Mouse (Mus musculus) small intestine, adult 2 months (tissue): Measurements from ENCODE around the gene Tial1. TPM values are rescaled to one million over a fixed set of nuclear protein-coding genes. Genes with fewer than 3 reads are reported as not detected.

Source experiments
- H3K27ac ChIP-seq: fragments of 200-500 bp; 2 replicates; pipeline ENCODE4 v1.5.1; 2012; ENCODE audit warnings: low read depth, low read length, control low read depth, inconsistent platforms; ENCODE audit not compliant: insufficient read depth
- H3K27me3 ChIP-seq: fragments of 200-500 bp; 2 replicates; pipeline ENCODE4 v1.6.1; 2012; ENCODE audit warnings: mild to moderate bottlenecking, moderate library complexity, low read length, inconsistent platforms; ENCODE audit not compliant: control insufficient read depth, insufficient read depth
- H3K36me3 ChIP-seq: fragments of 200-500 bp; 2 replicates; pipeline ENCODE4 v1.6.1; 2012; ENCODE audit warnings: mild to moderate bottlenecking, low read length, control low read depth, inconsistent platforms; ENCODE audit not compliant: control insufficient read depth, insufficient read depth
- H3K4me1 ChIP-seq: fragments of 200-500 bp; 2 replicates; pipeline ENCODE4 v1.6.1; 2012; ENCODE audit warnings: low read length, inconsistent platforms, mixed read lengths; ENCODE audit not compliant: control insufficient read depth, insufficient read depth, insufficient read length
- H3K4me3 ChIP-seq: fragments of 200-500 bp; 2 replicates; pipeline ENCODE4 v1.5.1; 2012; ENCODE audit warnings: low read depth, mild to moderate bottlenecking, control low read depth, inconsistent platforms, low read length, moderate library complexity
- CTCF ChIP-seq: fragments of 200-500 bp; IDR thresholded peaks from 2 replicates; pipeline ENCODE4 v1.5.1; 2012; ENCODE audit warnings: low read depth, mild to moderate bottlenecking, control low read depth, inconsistent platforms, low read length, moderate library complexity, mixed read lengths; ENCODE audit not compliant: insufficient replicate concordance, insufficient read length; ENCODE audit errors: extremely low read depth
- POLR2A ChIP-seq: fragments of 200-500 bp; IDR thresholded peaks from 2 replicates; pipeline ENCODE4 v1.6.1; 2012; ENCODE audit warnings: low read depth, mild to moderate bottlenecking, control low read depth, inconsistent platforms, low read length, moderate library complexity
- WGBS: fragments of 180-500 bp; shearing (Covaris S2); methylation state at CpG from one replicate; pipeline ENCODE4 v1.1.7; 2018; 5-methylcytosine and 5-hydroxymethylcytosine counted together
- polyA plus RNA-seq: library from polyadenylated mRNA; depleted of rRNA; stranded (reverse); fragments of >200 nt; gene quantifications from 2 replicates; pipeline ENCODE4 v1.2.3, GENCODE M21; 2012

Gene Tial1
- polyA plus RNA-seq, 1 experiment, result 11.6 TPM

- no peaks in the 10 kb centered on the region for H3K4me1 ChIP-seq
- no peak overlapping the region for H3K27ac ChIP-seq
- H3K36me3 ChIP-seq, result no peaks in the 10 kb centered on the region
- TF ChIP-seq CTCF, result no peak
- 79% methylated on average over 6 of the region's 6 CpGs for WGBS
- H3K27me3 ChIP-seq, result no peaks in the 10 kb centered on the region
- H3K4me3 ChIP-seq, result no peak overlapping the region
Observed at GRCm38 (mm10) chr7:128403988-128404387, 57.5 kb downstream of the Tial1 start.

GRCm38 (mm10) chr7:128403586-128403985 is 57.9 kb downstream of the Tial1 start:
- Histone ChIP-seq H3K27me3 (no peaks in the 10 kb centered on the region), H3K4me1 (no peaks in the 10 kb centered on the region), H3K27ac (no peak overlapping the region), H3K4me3 (no peak overlapping the region), H3K36me3 (no peaks in the 10 kb centered on the region)
- no peak for TF ChIP-seq POLR2A
- TF ChIP-seq CTCF, result no peak
- WGBS, result 49% methylated on average over 6 of the region's 6 CpGs

DNA sequence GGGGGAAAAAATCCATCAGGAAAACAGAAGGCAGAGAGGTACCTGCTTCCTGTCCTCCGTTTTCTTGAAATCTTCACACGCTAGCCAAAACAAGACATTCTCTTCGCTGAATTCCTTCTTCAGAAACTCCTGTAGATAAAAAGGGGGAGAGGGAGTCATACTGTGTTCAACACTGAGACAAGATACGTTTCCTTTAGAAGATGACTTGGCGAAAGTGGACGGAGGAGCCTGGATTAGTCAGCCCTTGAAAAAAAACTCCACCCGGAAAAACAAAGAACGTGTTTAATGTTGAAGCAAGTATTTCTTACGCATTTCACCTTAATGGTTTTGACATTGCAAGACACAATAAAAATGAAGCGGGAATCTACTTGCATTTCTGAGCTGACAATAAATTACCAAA is 58.4 kb downstream of the Tial1 start:
- WGBS, result 47% methylated on average over 10 of the region's 10 CpGs
- TF ChIP-seq CTCF (no peak), POLR2A (no peak)
- no peaks in the 10 kb centered on the region for H3K27me3 ChIP-seq
- no peaks in the 10 kb centered on the region for H3K4me1 ChIP-seq
- H3K27ac ChIP-seq, result no peak overlapping the region
- no peaks in the 10 kb centered on the region for H3K36me3 ChIP-seq
- H3K4me3 ChIP-seq, result no peak overlapping the region

- no peak overlapping the region for H3K27ac ChIP-seq
- H3K36me3 ChIP-seq, result no peaks in the 10 kb centered on the region
- H3K27me3 ChIP-seq, result no peaks in the 10 kb centered on the region
- 76% methylated on average over 8 of the region's 8 CpGs for WGBS
- TF ChIP-seq CTCF (no peak), POLR2A (no peak)
- no peak overlapping the region for H3K4me3 ChIP-seq
- no peaks in the 10 kb centered on the region for H3K4me1 ChIP-seq
Observed at GRCm38 (mm10) chr7:128402577-128402976, 58.9 kb downstream of the Tial1 start.

GRCm38 (mm10) chr7:128398664-128399063 is 62.9 kb downstream of the Tial1 start:
- WGBS, result 60% methylated on average over 4 of the region's 4 CpGs
- H3K27me3 ChIP-seq, result no peaks in the 10 kb centered on the region
- no peak overlapping the region for H3K27ac ChIP-seq
- H3K4me3 ChIP-seq, result no peak overlapping the region
- no peaks in the 10 kb centered on the region; the same call in 1 of the 2 replicates for H3K4me1 ChIP-seq
- TF ChIP-seq CTCF, result no peak
- no peak for TF ChIP-seq POLR2A
- H3K36me3 ChIP-seq, result no peaks in the 10 kb centered on the region

DNA sequence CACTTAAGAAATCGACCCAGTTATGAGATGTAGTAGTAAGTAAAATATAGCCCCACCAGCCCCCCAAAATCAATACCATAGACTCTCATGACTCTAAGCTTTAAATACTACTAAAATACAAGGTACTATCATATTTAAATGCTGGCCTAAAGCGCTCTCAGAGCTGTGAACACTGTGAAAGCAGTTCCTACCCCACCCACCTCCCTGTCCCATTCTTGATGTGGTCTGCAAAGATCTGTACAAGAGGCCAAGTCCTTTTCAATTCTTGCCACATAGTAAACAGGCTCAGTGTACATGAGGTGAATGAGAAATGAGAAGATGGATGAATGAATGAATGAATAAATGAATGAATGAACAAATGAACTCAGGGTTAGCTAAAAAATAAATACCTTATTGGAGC is 64.5 kb downstream of the Tial1 start:
- Histone ChIP-seq H3K4me3 (no peak overlapping the region), H3K4me1 (peaks cover 6% of the 10 kb centered on the region), H3K36me3 (no peaks in the 10 kb centered on the region), H3K27ac (no peak overlapping the region), H3K27me3 (no peaks in the 10 kb centered on the region)
- 59% methylated on average over 2 of the region's 2 CpGs for WGBS
- no peak for TF ChIP-seq POLR2A
- no peak for TF ChIP-seq CTCF

- Histone ChIP-seq H3K4me3 (no peak overlapping the region), H3K27ac (no peak overlapping the region; the same call in 1 of the 2 replicates), H3K4me1 (peaks cover 8% of the 10 kb centered on the region), H3K27me3 (no peaks in the 10 kb centered on the region), H3K36me3 (no peaks in the 10 kb centered on the region)
- 39% methylated on average over 4 of the region's 4 CpGs for WGBS
- TF ChIP-seq CTCF (no peak), POLR2A (no peak)
Observed at GRCm38 (mm10) chr7:128393756-128394155, 67.8 kb downstream of the Tial1 start.

GRCm38 (mm10) chr7:128392972-128393314 is 68.6 kb downstream of the Tial1 start:
- H3K4me1 ChIP-seq, result peaks cover 8% of the 10 kb centered on the region
- peak overlapping the region; percentile 68 for H3K27ac ChIP-seq
- H3K4me3 ChIP-seq, result no peak overlapping the region
- TF ChIP-seq POLR2A (no peak), CTCF (no peak)
- H3K27me3 ChIP-seq, result no peaks in the 10 kb centered on the region
- WGBS, result 40% methylated on average over 5 of the region's 5 CpGs
- H3K36me3 ChIP-seq, result no peaks in the 10 kb centered on the region
